Mouse (Mus musculus) small intestine, adult 2 months (tissue): ENCODE measurements at regions not wholly inside any gene's neighbourhood (a gene's known extent, or its start where the extent isn't known, plus 50 kb on each side); places are given as distances from the start of the nearest gene placed in this dataset.

Source experiments
- CTCF ChIP-seq: fragments of 200-500 bp; IDR thresholded peaks from 2 replicates; pipeline ENCODE4 v1.5.1; 2012; ENCODE audit warnings: low read depth, mild to moderate bottlenecking, control low read depth, inconsistent platforms, low read length, moderate library complexity, mixed read lengths; ENCODE audit not compliant: insufficient replicate concordance, insufficient read length; ENCODE audit errors: extremely low read depth
- POLR2A ChIP-seq: fragments of 200-500 bp; IDR thresholded peaks from 2 replicates; pipeline ENCODE4 v1.6.1; 2012; ENCODE audit warnings: low read depth, mild to moderate bottlenecking, control low read depth, inconsistent platforms, low read length, moderate library complexity

DNA sequence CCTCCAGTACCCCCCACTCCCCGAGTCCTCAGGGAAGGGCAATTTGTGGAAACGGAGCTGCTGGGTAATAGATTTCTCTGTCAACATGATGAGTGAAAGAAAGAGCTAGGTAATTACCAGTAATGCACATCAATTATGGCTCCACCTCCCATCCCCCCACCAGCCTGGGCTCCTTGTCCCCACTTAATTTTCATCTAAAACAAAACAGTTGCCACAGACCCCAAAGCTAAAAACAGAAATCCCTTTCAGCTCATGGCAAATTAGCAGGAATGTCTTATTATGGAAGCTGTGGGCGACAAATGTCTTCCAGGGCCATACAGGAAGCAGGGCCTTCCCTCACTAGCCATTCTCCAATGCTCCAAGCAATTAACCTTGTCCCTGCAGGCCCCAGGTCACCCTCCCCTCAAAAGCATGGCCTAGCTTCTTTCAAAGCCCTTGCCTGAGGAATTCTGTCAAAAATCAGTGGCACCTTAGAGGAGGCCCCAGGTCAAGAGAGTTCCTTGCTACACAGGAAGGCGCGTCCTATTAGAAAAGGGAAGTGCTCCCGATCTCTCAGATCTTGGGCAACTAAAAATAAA, 125.0 kb upstream of the Mycn start:
- TF ChIP-seq POLR2A, result no peak
- no peak for TF ChIP-seq CTCF
